Mouse (Mus musculus) induced T-regulatory cell, adult 2 months (primary cell): ENCODE measurements at regions not wholly inside any gene's neighbourhood (a gene's known extent, or its start where the extent isn't known, plus 50 kb on each side); places are given as distances from the start of the nearest gene placed in this dataset.

Source experiments
- DNase-seq: peaks from one replicate; pipeline ENCODE4 v3.0.0-alpha.2; 2012; ENCODE audit warnings: low read depth

- DNase-seq = no peak
Observed at GRCm38 (mm10) chr13:101117311-101117710, 284.1 kb upstream of the Slc30a5 start.

DNA sequence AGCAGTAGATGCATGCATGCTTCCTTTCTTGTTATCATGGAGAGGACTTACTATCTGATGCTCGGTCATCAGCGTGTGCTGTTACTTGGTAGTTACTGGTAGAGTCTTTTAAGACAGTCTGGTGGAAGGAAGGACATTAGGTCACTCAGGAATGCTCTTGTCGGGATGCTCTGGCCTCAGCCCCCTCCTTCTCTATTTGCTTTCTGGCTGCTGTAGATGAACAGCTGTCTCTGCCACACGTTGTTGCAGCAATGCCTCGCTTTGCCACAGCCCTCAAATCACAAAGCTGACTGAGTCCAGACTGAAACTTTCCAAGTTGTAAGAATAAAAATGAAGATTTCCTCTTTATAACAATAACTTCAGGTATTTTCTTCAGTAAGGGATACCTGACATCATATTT lies 282.1 kb upstream of the Slc30a5 start:
- no peak for DNase-seq

DNA sequence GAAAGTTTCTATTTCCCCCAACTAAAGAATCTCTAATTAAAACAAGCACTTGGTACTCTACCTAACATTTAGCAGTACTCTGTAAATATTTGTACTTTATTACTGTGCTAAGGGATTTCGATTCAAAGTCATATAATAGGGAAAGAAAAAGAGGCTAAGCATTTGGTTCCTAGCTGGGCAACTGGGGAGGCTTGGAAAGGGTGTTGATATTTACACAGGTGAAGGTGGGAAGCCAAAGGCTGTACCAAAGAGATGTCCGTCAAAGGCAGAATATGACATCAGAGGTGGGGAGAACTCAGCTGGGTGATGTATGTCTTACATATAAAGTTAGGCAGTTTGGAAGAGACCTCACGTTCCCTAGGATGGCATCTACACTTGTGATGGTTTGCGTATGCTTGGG lies 278.9 kb upstream of the Slc30a5 start:
- no peak for DNase-seq

DNA sequence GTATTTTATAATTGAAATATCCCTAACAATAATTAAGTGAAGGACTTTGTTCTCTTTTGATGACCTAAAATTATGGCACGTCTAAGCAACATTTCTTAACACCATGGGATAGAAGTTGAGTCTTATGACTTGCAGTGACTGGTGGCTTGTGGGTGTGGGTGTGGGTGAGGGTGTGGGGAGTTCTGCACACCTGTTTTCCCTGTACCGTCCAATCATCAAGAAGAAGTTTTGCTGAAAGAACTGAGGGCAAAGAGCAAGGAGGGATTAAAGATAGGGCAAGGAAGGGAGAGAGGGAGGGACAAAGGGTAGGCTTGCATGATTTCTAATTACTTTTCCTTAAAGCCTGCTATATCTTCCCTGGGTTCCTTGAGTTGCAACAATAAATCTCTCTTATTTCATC lies 278.5 kb upstream of the Slc30a5 start:
- no peak for DNase-seq

GRCm38 (mm10) chr13:101100621-101101020 lies 267.4 kb upstream of the Slc30a5 start:
- no peak for DNase-seq

GRCm38 (mm10) chr13:101096856-101097255 lies 263.6 kb upstream of the Slc30a5 start:
- no peak for DNase-seq

GRCm38 (mm10) chr13:101096221-101096620 lies 263.0 kb upstream of the Slc30a5 start:
- DNase-seq = no peak

GRCm38 (mm10) chr13:101095057-101095831 lies 262.0 kb upstream of the Slc30a5 start:
- DNase-seq = no peak

DNA sequence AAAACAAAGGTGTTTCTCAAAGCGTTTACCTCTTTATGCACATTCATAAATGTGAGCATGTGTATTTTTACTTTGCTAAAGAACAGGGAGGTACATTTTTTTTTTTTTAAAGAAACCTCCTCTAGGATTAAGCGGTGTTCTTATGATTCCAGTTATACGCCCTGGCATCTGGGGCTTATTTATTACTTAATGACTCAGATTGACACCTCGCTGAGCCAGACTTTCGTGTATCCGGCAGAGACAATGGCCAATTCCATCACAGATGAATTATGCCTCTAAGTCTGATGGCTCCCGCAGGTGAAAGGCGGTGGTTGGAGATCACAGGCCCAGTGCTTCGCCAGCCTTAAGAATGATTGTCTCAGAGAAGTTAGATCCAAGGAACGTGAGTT lies 259.5 kb upstream of the Slc30a5 start:
- no peak for DNase-seq

GRCm38 (mm10) chr13:101092033-101092742 lies 259.0 kb upstream of the Slc30a5 start:
- no peak for DNase-seq

DNA sequence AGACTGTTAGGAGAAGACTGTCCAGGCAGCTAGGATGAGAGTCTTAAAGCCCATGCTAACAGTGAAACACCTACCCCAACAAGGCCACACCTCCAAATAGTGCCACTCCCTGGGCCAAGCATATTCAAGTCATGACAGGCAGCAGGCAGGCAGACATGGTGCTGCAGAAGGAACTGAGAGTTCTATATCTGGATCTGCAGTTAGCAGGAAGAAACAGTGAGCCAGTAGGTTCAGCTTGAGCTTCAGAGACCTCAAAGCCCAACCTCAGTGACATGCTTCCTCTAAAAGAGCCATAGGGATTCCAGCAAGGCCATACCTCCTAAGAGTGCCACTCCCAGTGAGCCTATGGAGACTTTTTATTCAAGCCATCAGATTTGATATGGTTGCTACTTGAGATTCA lies 252.0 kb upstream of the Slc30a5 start:
- no peak for DNase-seq

GRCm38 (mm10) chr13:101084193-101084592 lies 251.0 kb upstream of the Slc30a5 start:
- DNase-seq = no peak

DNA sequence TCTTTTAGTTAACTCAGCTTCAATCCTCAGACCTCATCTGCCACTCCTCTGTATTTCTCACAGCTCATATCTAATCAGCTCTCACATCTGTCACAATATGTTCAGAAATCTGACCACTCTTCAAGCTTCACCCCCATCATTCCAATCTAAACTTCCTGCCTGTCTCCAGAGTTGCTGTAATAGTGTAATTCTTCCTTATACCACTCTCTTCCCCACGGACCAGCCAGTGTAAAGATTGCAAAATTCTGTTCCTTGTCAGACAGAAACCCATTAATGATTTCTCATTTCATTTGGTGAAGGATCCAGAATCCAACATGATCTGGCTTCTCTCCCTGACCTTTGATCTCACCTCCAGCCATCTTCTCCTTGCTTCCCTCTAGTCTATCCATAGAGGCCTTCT lies 250.2 kb upstream of the Slc30a5 start:
- no peak for DNase-seq

- no peak for DNase-seq
Observed at GRCm38 (mm10) chr13:101068489-101068888, 235.3 kb upstream of the Slc30a5 start.

DNA sequence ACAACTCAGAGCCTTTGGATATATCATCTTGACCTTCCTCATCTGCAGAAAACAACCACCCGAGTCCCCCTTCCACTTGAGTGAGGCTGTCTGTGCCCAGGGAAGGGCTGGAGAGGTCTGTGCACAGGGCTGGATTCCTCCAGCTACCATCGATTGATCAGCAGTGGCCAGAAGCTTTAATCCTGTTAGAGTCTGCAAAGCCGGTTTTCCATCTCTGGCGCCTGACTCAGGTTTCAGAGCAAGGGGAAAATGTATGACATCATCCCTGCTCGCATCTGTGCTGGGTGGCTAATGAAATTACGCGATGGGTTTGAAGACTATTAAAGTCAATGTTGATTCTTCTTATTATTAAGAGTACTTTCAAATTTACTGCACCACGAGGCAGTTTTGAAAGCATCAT lies 229.4 kb upstream of the Slc30a5 start:
- no peak for DNase-seq

- DNase-seq = no peak
Observed at GRCm38 (mm10) chr13:101061233-101062144, 228.3 kb upstream of the Slc30a5 start.

DNA sequence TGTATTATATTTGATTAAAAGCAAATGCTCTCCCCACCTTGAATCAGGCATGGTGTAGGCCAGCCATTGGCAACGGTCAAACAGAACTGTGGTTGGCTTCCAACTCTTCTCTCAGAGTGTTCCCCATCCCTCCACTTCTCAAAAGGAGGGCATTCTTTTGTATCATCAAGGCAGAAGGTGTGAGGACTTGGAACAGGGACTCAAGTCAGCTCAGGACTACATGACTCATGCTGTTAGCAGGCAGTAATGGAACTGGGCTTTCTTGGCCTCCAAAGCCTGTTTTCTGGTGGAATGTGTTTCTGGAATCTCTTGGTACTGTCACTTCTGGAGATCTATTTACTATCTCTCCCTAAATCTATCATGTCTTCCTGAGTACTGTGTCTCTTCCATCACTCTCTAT lies 216.3 kb upstream of the Slc30a5 start:
- no peak for DNase-seq

DNA sequence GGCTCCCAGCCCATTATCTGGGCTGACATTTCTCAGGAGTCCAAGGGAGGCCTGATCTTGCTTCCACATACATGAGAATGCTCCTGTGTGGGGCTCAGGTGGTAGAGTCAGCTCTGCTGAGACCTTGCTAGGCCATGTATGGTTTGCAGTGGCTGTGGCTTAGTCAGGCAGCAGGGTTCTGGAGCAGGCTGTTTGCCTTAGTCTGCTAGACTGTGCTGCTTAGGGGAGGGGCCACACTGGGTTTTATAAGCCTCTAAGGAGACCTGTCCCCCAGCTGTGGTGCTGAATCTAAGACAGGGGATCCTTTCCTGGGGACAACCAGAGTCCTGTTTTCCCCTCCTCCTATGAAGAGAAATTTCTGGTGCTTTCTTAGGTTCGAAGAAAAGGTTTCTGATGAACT lies 199.4 kb upstream of the Slc30a5 start:
- no peak for DNase-seq

- no peak for DNase-seq
Observed at GRCm38 (mm10) chr13:101026043-101026442, 192.8 kb upstream of the Slc30a5 start.

GRCm38 (mm10) chr13:101025488-101025887 lies 192.3 kb upstream of the Slc30a5 start:
- DNase-seq = no peak

GRCm38 (mm10) chr13:101024971-101025370 lies 191.7 kb upstream of the Slc30a5 start:
- no peak for DNase-seq

GRCm38 (mm10) chr13:101019272-101019676 lies 186.0 kb upstream of the Slc30a5 start:
- no peak for DNase-seq

DNA sequence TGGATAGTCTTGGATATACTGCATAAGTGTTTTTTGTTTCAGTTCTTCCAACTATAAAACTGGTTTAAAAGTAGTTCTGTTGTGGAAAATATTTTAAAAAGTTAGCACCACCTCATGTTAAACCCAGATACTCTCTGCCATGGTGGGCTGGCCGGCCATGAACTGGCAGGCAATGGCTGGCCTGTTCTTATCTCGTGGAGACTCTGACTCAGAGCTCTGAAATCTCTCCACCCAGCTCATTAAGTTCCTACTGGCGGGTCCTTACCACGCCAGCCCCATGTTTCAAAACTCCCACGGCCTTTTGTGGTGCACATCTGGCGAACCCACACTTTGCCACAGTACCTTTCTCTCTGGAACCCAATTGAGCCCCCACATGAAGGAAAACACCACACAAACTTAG lies 183.8 kb upstream of the Slc30a5 start:
- DNase-seq = no peak
